Mouse (Mus musculus) limb, embryonic 11.5 days (tissue): ENCODE results near the gene Itgb5. TPM values are rescaled to one million over a fixed set of nuclear protein-coding genes. Genes with fewer than 3 reads are reported as not detected.

Experiments used
- ATAC-seq: fragments of 200-750 bp; cut with Nextera tagmentation; 2 replicates; pipeline ENCODE4 v1.8.0; 2017; ENCODE audit warnings: low read depth; ENCODE audit not compliant: insufficient number of reproducible peaks, low FRiP score, low TSS enrichment
- DNase-seq: peaks from one replicate; pipeline ENCODE4 v3.0.0-alpha.2; 2015; ENCODE audit warnings: low spot score
- H3K27ac ChIP-seq: fragments of 300-500 bp; sonication (generic); replicated peaks from 2 replicates; pipeline ENCODE4 v1.5.1; 2014; ENCODE audit warnings: low read depth, mild to moderate bottlenecking, low read length
- H3K27me3 ChIP-seq: fragments of 300-500 bp; sonication (generic); 2 replicates; pipeline ENCODE4 v1.6.1; 2014; ENCODE audit warnings: mild to moderate bottlenecking, low read length, mixed read lengths; ENCODE audit not compliant: control insufficient read depth, insufficient read depth
- H3K36me3 ChIP-seq: fragments of 300-500 bp; sonication (generic); 2 replicates; pipeline ENCODE4 v1.6.1; 2014; ENCODE audit warnings: mild to moderate bottlenecking, low read length, moderate library complexity, mixed read lengths; ENCODE audit not compliant: control insufficient read depth, insufficient read depth
- H3K4me1 ChIP-seq: fragments of 300-500 bp; sonication (generic); 2 replicates; pipeline ENCODE4 v1.6.1; 2014; ENCODE audit warnings: low read length, mixed read lengths; ENCODE audit not compliant: control insufficient read depth, insufficient read depth
- H3K4me2 ChIP-seq: fragments of 300-500 bp; sonication (generic); 2 replicates; pipeline ENCODE4 v1.6.1; 2014; ENCODE audit warnings: low read depth, mild to moderate bottlenecking, moderate library complexity; ENCODE audit not compliant: severe bottlenecking
- H3K4me3 ChIP-seq: fragments of 300-500 bp; sonication (generic); 2 replicates; pipeline ENCODE4 v1.5.1; 2014; ENCODE audit warnings: low read depth, low read length
- H3K9ac ChIP-seq: fragments of 300-500 bp; sonication (generic); 2 replicates; pipeline ENCODE4 v1.6.1; 2014; ENCODE audit warnings: mild to moderate bottlenecking, low read length
- H3K9me3 ChIP-seq: fragments of 300-500 bp; sonication (generic); 2 replicates; pipeline ENCODE4 v1.6.1; 2016; ENCODE audit warnings: low read length; ENCODE audit not compliant: control insufficient read depth
- WGBS: fragments of 180-500 bp; shearing (Covaris S2); extraction: QIAGEN DNeasy Blood & Tissue Kit; methylation state at CpG from one replicate; pipeline ENCODE4 v1.1.7; 2014; 5-methylcytosine and 5-hydroxymethylcytosine counted together
- polyA plus RNA-seq: library from polyadenylated mRNA; unstranded; fragments of >200 nt; fragmentation: Nextera tagmentation; extraction: Ambion mirVana; gene quantifications from 2 replicates; pipeline ENCODE4 v1.2.1, GENCODE M21; 2014

Gene Itgb5
- polyA plus RNA-seq, 1 experiment from 2014 or later = 64.9 TPM

- DNase-seq = no peak
- Histone ChIP-seq H3K4me3 (no peak overlapping the region), H3K27ac (no peak overlapping the region), H3K4me2 (no peak overlapping the region), H3K27me3 (no peaks in the 10 kb centered on the region), H3K4me1 (no peaks in the 10 kb centered on the region), H3K9me3 (no peaks in the 10 kb centered on the region), H3K9ac (no peak overlapping the region), H3K36me3 (no peaks in the 10 kb centered on the region)
- 84% methylated on average over 4 of the region's 4 CpGs for WGBS
- ATAC-seq = no peak
These were observed 34.4 kb upstream of the Itgb5 start for GRCm38 (mm10) chr16:33795106-33795505.

GRCm38 (mm10) chr16:33795887-33796286 lies 33.6 kb upstream of the Itgb5 start:
- DNase-seq (no peak), ATAC-seq (no peak)
- Histone ChIP-seq H3K9ac (no peak overlapping the region), H3K4me1 (no peaks in the 10 kb centered on the region), H3K27ac (no peak overlapping the region), H3K36me3 (no peaks in the 10 kb centered on the region), H3K27me3 (no peaks in the 10 kb centered on the region), H3K4me3 (no peak overlapping the region), H3K9me3 (no peaks in the 10 kb centered on the region), H3K4me2 (no peak overlapping the region)
- 88% methylated on average over 6 of the region's 6 CpGs for WGBS

- Histone ChIP-seq H3K9ac (no peak overlapping the region), H3K4me2 (no peak overlapping the region), H3K36me3 (no peaks in the 10 kb centered on the region), H3K4me1 (no peaks in the 10 kb centered on the region), H3K4me3 (no peak overlapping the region), H3K9me3 (no peaks in the 10 kb centered on the region), H3K27ac (no peak overlapping the region), H3K27me3 (no peaks in the 10 kb centered on the region)
- WGBS = 81% methylated on average over 3 of the region's 3 CpGs
- ATAC-seq = no peak
- no peak for DNase-seq
These were observed 32.7 kb upstream of the Itgb5 start for GRCm38 (mm10) chr16:33796756-33797155.

GRCm38 (mm10) chr16:33797860-33798259 lies 31.6 kb upstream of the Itgb5 start:
- Histone ChIP-seq H3K9ac (no peak overlapping the region), H3K4me1 (no peaks in the 10 kb centered on the region), H3K27me3 (no peaks in the 10 kb centered on the region), H3K4me3 (no peak overlapping the region), H3K4me2 (no peak overlapping the region), H3K9me3 (no peaks in the 10 kb centered on the region), H3K36me3 (no peaks in the 10 kb centered on the region), H3K27ac (no peak overlapping the region)
- WGBS = 48% methylated on average over 5 of the region's 5 CpGs
- DNase-seq = peak; percentile 70
- ATAC-seq = no peak

GRCm38 (mm10) chr16:33810002-33810401 lies 19.5 kb upstream of the Itgb5 start:
- DNase-seq = no peak
- Histone ChIP-seq H3K9ac (no peak overlapping the region), H3K27me3 (no peaks in the 10 kb centered on the region), H3K36me3 (no peaks in the 10 kb centered on the region), H3K9me3 (no peaks in the 10 kb centered on the region), H3K4me1 (no peaks in the 10 kb centered on the region), H3K4me2 (no peak overlapping the region), H3K27ac (no peak overlapping the region), H3K4me3 (no peak overlapping the region)
- ATAC-seq = no peak
- 68% methylated on average over 3 of the region's 3 CpGs for WGBS

- Histone ChIP-seq H3K9me3 (no peaks in the 10 kb centered on the region), H3K36me3 (no peaks in the 10 kb centered on the region), H3K27me3 (no peaks in the 10 kb centered on the region), H3K27ac (no peak overlapping the region), H3K4me1 (no peaks in the 10 kb centered on the region), H3K9ac (no peak overlapping the region), H3K4me3 (no peak overlapping the region), H3K4me2 (no peak overlapping the region)
- DNase-seq (no peak), ATAC-seq (no peak)
- WGBS = 93% methylated on average over 7 of the region's 7 CpGs
These were observed 10.9 kb upstream of the Itgb5 start for GRCm38 (mm10) chr16:33818413-33819165.

- H3K4me3 ChIP-seq = no peak overlapping the region
- H3K9me3 ChIP-seq = no peaks in the 10 kb centered on the region
- ATAC-seq (no peak), DNase-seq (peak; percentile 95)
- H3K4me1 ChIP-seq = no peaks in the 10 kb centered on the region
- no peaks in the 10 kb centered on the region for H3K27me3 ChIP-seq
- 20% methylated on average over 17 of the region's 17 CpGs for WGBS
- no peak overlapping the region for H3K9ac ChIP-seq
- H3K4me2 ChIP-seq = no peak overlapping the region
- no peaks in the 10 kb centered on the region for H3K36me3 ChIP-seq
- H3K27ac ChIP-seq = no peak overlapping the region
These were observed 8.9 kb upstream of the Itgb5 start for GRCm38 (mm10) chr16:33820269-33821178.

- DNase-seq (no peak), ATAC-seq (no peak)
- Histone ChIP-seq H3K27ac (no peak overlapping the region), H3K27me3 (no peaks in the 10 kb centered on the region), H3K36me3 (no peaks in the 10 kb centered on the region), H3K4me2 (no peak overlapping the region), H3K4me3 (no peak overlapping the region), H3K4me1 (peaks cover 5% of the 10 kb centered on the region; the same call in 1 of the 2 replicates), H3K9me3 (no peaks in the 10 kb centered on the region), H3K9ac (no peak overlapping the region)
- WGBS = 93% methylated on average over 5 of the region's 6 CpGs
These were observed 4.9 kb upstream of the Itgb5 start for GRCm38 (mm10) chr16:33824603-33825002.
